Mouse (Mus musculus): ENCODE measurements around the gene Galntl6. TPM values are rescaled to one million over a fixed set of nuclear protein-coding genes. Genes with fewer than 3 reads are reported as not detected.

The Galntl6 gene
- polyA plus RNA-seq, 1 experiment = not detected

DNA sequence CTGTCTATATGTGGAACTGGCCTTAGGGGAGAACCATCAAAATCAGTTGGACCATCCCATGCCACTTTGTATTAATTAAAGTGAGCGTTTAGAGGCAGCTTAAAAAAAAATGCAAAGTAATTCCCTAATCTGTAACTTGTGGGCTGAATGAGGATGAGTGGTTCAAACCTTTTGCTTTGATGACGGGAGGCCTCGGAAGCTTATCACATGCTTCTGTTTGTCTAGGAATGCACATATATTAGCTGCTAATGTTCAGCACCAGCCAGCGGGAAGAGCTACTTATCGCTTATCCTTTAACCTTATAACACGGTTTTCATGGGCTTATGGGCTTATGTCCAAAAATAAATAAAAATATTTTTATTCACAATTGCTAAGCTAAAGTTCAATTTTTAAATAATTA lies 16.5 kb downstream of the Galntl6 start:
- H3K4me3 ChIP-seq (replicated peaks) = no peak overlapping the region

DNA sequence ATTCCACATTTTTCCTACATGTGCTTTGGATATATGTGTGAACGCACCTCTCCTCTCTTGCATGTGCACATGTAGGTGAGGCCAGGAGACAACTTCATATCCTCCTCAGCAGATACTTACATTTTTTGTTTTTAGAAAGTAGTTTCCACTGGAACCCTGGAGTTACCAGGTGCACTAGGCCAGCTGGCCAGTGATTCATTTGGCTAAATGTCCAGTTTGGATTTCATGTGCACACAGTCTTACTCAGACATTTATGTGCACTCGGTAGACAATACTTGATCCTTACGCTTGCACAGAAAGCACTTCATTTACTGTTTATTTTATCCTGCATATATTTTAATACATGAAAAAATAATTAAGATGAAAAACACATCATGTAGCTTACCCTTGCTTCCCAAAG lies 21.8 kb downstream of the Galntl6 start:
- Histone ChIP-seq H3K4me1 (ENCODE audit: control insufficient read depth) (no peaks in the 10 kb centered on the region), H3K4me3 (replicated peaks) (no peak overlapping the region), H3K36me3 (ENCODE audit: control insufficient read depth) (no peaks in the 10 kb centered on the region), H3K27me3 (ENCODE audit: control insufficient read depth) (no peaks in the 10 kb centered on the region), H3K9me3 (ENCODE audit: control insufficient read depth, low read length) (no peaks in the 10 kb centered on the region)
- TF ChIP-seq GATA1 (IDR thresholded peaks at IDR 0.05; ENCODE audit: low read length) (no peak), TAL1 (IDR thresholded peaks at IDR 0.05; ENCODE audit: low read length) (no peak)

More for the DNA sequence above, 16.5 kb downstream of the Galntl6 start:
- Histone ChIP-seq H3K4me1 (ENCODE audit: control insufficient read depth) (no peaks in the 10 kb centered on the region), H3K9me3 (ENCODE audit: control insufficient read depth, low read length) (no peaks in the 10 kb centered on the region), H3K27me3 (ENCODE audit: control insufficient read depth) (no peaks in the 10 kb centered on the region), H3K36me3 (ENCODE audit: control insufficient read depth) (no peaks in the 10 kb centered on the region)
- TF ChIP-seq GATA1 (IDR thresholded peaks at IDR 0.05; ENCODE audit: low read length) (no peak), TAL1 (IDR thresholded peaks at IDR 0.05; ENCODE audit: low read length) (no peak)

DNA sequence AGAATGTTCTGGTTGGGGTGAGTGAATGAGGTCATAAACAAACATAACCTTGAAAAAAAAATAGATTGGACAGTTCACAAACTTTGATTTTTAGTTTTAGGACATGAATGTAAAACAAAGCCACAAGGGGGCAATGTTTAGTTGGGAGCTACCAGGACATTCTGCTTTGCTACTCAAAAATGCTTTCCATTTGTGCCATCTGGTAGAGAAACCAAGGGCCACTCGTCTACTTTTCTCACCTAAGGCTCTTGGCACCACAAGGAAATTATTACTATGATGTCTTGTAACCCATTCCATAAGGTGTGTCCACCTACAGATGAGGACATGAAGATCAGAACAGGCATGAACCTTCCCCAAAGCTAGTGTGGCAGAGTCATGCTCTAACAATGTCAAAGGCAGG lies 26.0 kb downstream of the Galntl6 start:
- no peak overlapping the region for H3K4me3 ChIP-seq (replicated peaks)
- H3K4me1 ChIP-seq (ENCODE audit: control insufficient read depth) = no peaks in the 10 kb centered on the region
- H3K36me3 ChIP-seq (ENCODE audit: control insufficient read depth) = no peaks in the 10 kb centered on the region
- TF ChIP-seq GATA1 (IDR thresholded peaks at IDR 0.05; ENCODE audit: low read length) = no peak
- no peak for TF ChIP-seq TAL1 (IDR thresholded peaks at IDR 0.05; ENCODE audit: low read length)
- no peaks in the 10 kb centered on the region for H3K9me3 ChIP-seq (ENCODE audit: control insufficient read depth, low read length)
- no peaks in the 10 kb centered on the region for H3K27me3 ChIP-seq (ENCODE audit: control insufficient read depth)

DNA sequence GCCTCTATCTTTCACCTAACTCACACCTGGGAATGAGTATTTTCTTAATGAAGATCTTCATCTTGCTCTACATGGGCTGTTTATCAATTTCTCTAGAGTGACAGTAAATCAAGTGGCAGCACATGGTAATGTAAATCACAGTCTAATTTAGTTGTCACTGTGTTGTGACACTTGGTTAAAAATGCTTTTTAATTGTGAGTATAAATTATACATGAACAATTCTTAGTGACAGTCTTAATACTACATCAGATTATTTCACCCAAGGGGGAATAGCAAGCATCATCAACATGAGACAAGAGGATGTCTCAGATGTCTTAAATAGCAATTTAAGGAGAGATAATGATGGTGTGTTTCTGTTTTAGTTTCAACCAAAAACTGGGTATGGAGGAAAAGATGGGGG lies 88.1 kb downstream of the Galntl6 start:
- no peaks in the 10 kb centered on the region for H3K9me3 ChIP-seq (ENCODE audit: control insufficient read depth, low read length)
- H3K36me3 ChIP-seq (ENCODE audit: control insufficient read depth) = no peaks in the 10 kb centered on the region
- H3K4me3 ChIP-seq (replicated peaks) = no peak overlapping the region
- H3K4me1 ChIP-seq (ENCODE audit: control insufficient read depth) = no peaks in the 10 kb centered on the region
- H3K27me3 ChIP-seq (ENCODE audit: control insufficient read depth) = no peaks in the 10 kb centered on the region
- TF ChIP-seq TAL1 (IDR thresholded peaks at IDR 0.05; ENCODE audit: low read length) (no peak), GATA1 (IDR thresholded peaks at IDR 0.05; ENCODE audit: low read length) (no peak)

DNA sequence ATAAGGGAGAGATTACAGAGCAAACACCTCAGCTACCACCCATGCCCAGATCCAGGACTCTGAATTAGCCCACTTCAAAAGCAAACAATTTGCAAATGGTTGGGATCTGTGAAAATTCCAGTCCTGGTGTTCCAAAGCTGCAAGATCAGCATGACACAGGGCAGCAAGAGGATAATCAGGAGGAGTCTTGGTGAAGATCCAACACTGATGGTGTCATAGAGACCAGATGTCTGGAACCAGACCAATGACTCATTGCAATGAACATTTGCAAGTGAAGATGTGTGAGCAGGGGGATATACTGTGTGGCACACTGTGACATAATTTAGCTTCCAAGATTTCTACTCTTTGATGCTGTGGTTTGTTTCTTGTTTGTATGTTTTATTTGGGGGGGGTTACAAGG lies 107.2 kb downstream of the Galntl6 start:
- no peak for TF ChIP-seq GATA1 (IDR thresholded peaks at IDR 0.05; ENCODE audit: low read length)
- no peak for TF ChIP-seq TAL1 (IDR thresholded peaks at IDR 0.05; ENCODE audit: low read length)
- H3K27me3 ChIP-seq (ENCODE audit: control insufficient read depth) = no peaks in the 10 kb centered on the region
- H3K9me3 ChIP-seq (ENCODE audit: control insufficient read depth, low read length) = peaks cover 3% of the 10 kb centered on the region
- H3K4me3 ChIP-seq (replicated peaks) = no peak overlapping the region
- no peaks in the 10 kb centered on the region for H3K4me1 ChIP-seq (ENCODE audit: control insufficient read depth)
- H3K36me3 ChIP-seq (ENCODE audit: control insufficient read depth) = no peaks in the 10 kb centered on the region

DNA sequence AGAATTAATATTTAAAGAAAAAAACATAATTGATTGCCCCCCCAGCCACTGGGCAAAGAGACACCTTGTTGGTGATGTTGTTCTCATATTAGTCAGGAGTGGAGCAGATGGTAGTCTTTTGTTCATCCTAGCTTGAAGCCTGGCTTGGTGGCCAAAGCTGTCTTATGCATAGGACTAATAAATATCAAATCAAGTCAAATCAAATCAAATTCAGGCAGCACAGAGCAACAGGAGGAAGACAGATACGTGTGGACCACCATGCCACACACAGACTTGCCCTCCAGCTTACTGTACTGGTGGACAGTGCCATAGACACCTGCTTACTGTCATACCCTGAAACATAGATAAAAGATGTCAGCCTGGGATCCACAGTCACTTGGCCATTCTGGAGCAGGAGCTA lies 110.6 kb downstream of the Galntl6 start:
- Histone ChIP-seq H3K9me3 (ENCODE audit: control insufficient read depth, low read length) (peaks cover 3% of the 10 kb centered on the region), H3K27me3 (ENCODE audit: control insufficient read depth) (no peaks in the 10 kb centered on the region), H3K4me3 (replicated peaks) (no peak overlapping the region), H3K36me3 (ENCODE audit: control insufficient read depth) (no peaks in the 10 kb centered on the region), H3K4me1 (ENCODE audit: control insufficient read depth) (no peaks in the 10 kb centered on the region)
- TF ChIP-seq TAL1 (IDR thresholded peaks at IDR 0.05; ENCODE audit: low read length) (no peak), GATA1 (IDR thresholded peaks at IDR 0.05; ENCODE audit: low read length) (no peak)

DNA sequence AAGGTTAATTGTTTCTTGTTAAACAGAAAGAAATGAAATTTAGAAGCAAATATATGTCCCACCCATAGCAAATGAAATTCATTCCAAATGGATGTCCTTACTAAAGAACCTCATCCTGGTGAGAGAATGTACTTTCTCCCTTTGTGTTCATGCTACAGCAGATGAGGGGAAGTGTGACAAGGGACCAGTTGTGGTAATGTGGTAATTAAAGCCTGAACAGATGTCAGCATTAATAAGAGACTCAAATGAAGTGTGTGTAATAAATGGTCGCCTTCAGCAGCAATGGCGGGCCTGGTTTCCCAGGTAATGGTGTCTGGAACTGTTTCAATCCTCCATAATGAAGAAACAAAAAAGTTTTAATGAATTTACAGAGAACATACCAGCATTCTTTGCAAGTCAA lies 158.7 kb downstream of the Galntl6 start:
- H3K36me3 ChIP-seq (ENCODE audit: control insufficient read depth) = no peaks in the 10 kb centered on the region
- no peaks in the 10 kb centered on the region for H3K4me1 ChIP-seq (ENCODE audit: control insufficient read depth)
- H3K9me3 ChIP-seq (ENCODE audit: control insufficient read depth, low read length) = peaks cover 5% of the 10 kb centered on the region
- TF ChIP-seq GATA1 (IDR thresholded peaks at IDR 0.05; ENCODE audit: low read length) (no peak), TAL1 (IDR thresholded peaks at IDR 0.05; ENCODE audit: low read length) (no peak)
- H3K4me3 ChIP-seq (replicated peaks) = no peak overlapping the region
- H3K27me3 ChIP-seq (ENCODE audit: control insufficient read depth) = no peaks in the 10 kb centered on the region

DNA sequence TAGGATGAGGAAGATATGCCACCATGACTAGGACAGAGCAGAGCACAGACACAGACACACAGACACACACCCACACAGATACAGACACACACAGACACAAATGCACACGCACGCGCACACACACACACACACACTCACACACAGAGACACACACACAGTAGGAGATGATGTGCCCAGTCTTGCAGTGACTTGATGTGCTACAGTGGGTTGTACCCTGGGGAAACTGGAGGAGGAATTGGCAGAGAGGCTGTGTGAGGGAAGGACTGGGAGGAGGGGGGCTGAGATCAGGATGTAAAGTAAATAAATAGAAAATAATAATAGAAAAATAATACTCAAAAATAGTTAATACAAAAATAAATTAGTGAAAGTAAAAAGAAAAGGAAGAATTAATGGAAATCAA lies 174.5 kb downstream of the Galntl6 start:
- Histone ChIP-seq H3K4me1 (ENCODE audit: control insufficient read depth) (no peaks in the 10 kb centered on the region), H3K9me3 (ENCODE audit: control insufficient read depth, low read length) (peaks cover 2% of the 10 kb centered on the region; the same call in 1 of the 2 replicates), H3K4me3 (replicated peaks) (no peak overlapping the region), H3K27me3 (ENCODE audit: control insufficient read depth) (no peaks in the 10 kb centered on the region), H3K36me3 (ENCODE audit: control insufficient read depth) (no peaks in the 10 kb centered on the region)
- TF ChIP-seq TAL1 (IDR thresholded peaks at IDR 0.05; ENCODE audit: low read length) = no peak
- TF ChIP-seq GATA1 (IDR thresholded peaks at IDR 0.05; ENCODE audit: low read length) = no peak

DNA sequence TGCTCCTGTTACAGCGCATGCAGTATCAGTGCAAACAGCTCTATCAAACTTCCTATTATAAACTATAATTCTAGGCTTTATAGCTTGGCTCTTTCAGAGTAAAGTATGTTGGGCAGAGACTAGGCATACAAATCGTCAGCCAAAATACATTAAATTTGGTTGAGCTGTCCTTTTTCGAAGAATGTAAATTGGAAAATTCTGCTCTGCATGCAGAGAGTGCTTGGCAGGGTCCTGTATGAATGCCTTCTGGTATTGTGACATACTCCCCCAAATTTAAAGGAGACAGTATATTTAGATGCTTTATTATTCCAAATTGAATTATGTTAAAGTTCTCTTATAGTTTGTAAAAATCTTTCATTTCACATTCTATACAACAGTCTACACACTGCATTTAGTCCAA lies 220.7 kb downstream of the Galntl6 start:
- Histone ChIP-seq H3K36me3 (ENCODE audit: control insufficient read depth) (no peaks in the 10 kb centered on the region), H3K4me3 (replicated peaks) (no peak overlapping the region), H3K4me1 (ENCODE audit: control insufficient read depth) (no peaks in the 10 kb centered on the region), H3K9me3 (ENCODE audit: control insufficient read depth, low read length) (no peaks in the 10 kb centered on the region), H3K27me3 (ENCODE audit: control insufficient read depth) (no peaks in the 10 kb centered on the region)
- TF ChIP-seq GATA1 (IDR thresholded peaks at IDR 0.05; ENCODE audit: low read length) (no peak), TAL1 (IDR thresholded peaks at IDR 0.05; ENCODE audit: low read length) (no peak)

DNA sequence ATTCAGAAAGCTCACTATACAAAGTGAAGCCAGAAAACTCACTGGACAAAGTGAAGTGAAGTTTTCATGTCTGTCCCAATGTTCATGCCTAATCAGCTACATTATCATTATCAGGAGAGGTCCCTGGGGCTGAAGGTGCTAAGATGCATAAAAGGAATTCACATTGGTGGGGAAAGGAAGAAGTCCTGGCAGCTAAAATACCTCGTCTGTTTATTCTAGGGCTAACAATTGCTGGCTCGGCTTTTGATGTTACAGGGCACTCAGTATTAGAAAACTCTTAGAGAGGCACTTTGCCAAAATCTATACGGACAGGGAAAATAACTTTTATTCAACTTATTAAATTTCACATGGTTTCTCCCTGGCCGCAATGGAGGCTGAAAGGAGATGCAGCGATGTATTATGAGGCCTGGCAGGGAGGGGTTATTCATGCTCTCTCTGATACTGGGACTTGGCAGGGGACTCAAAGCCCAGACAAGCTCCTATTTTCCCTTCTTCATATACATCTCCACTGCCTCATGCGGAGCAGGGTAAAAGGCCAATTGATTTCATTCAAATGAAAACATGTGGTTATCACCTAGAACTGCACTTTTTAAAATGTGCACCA lies 234.5 kb downstream of the Galntl6 start:
- Histone ChIP-seq H3K27me3 (ENCODE audit: control insufficient read depth) (no peaks in the 10 kb centered on the region), H3K36me3 (ENCODE audit: control insufficient read depth) (no peaks in the 10 kb centered on the region), H3K4me1 (ENCODE audit: control insufficient read depth) (no peaks in the 10 kb centered on the region), H3K4me3 (replicated peaks) (no peak overlapping the region), H3K9me3 (ENCODE audit: control insufficient read depth, low read length) (no peaks in the 10 kb centered on the region)
- TF ChIP-seq TAL1 (IDR thresholded peaks at IDR 0.05; ENCODE audit: low read length) (no peak), GATA1 (IDR thresholded peaks at IDR 0.05; ENCODE audit: low read length) (no peak)
